Mouse (Mus musculus): ENCODE data around the gene Lin7c.
"Not testable (repeated sequence)": the region's sequence is repeated elsewhere in the genome, so short reads cannot be mapped to it uniquely, and the experiment has no call there.

Lin7c gene

GRCm38 (mm10) chr2:109890597-109890996 is at the start of gene Lin7c:
Gene Lin7c, plus strand, starts transcription at chr2:109890853.
- peak; percentile 96 for DNase-seq (ENCODE audit: low spot score)

GRCm38 (mm10) chr2:109846401-109846800 is 44.3 kb upstream of the Lin7c start:
- no peak for DNase-seq (ENCODE audit: low spot score)

- DNase-seq (ENCODE audit: low spot score): no peak
These were observed 42.3 kb upstream of the Lin7c start for GRCm38 (mm10) chr2:109848305-109848704.

GRCm38 (mm10) chr2:109848715-109849114 is 41.9 kb upstream of the Lin7c start:
- DNase-seq (ENCODE audit: low spot score): no peak

GRCm38 (mm10) chr2:109855601-109856000 is 35.1 kb upstream of the Lin7c start:
- no peak for DNase-seq (ENCODE audit: low spot score)

GRCm38 (mm10) chr2:109859671-109860070 is 31.0 kb upstream of the Lin7c start:
- DNase-seq (ENCODE audit: low spot score): no peak

- no peak for DNase-seq (ENCODE audit: low spot score)
These were observed 29.8 kb upstream of the Lin7c start for GRCm38 (mm10) chr2:109860832-109861231.

GRCm38 (mm10) chr2:109879429-109879828 is 11.2 kb upstream of the Lin7c start:
- not testable (repeated sequence) for DNase-seq (ENCODE audit: low spot score)

- no peak for DNase-seq (ENCODE audit: low spot score)
These were observed 9.5 kb upstream of the Lin7c start for GRCm38 (mm10) chr2:109881111-109881510.

- no peak for DNase-seq (ENCODE audit: low spot score)
These were observed 9.0 kb upstream of the Lin7c start for GRCm38 (mm10) chr2:109881625-109882024.

GRCm38 (mm10) chr2:109884106-109884505 is 6.5 kb upstream of the Lin7c start:
- no peak for DNase-seq (ENCODE audit: low spot score)

GRCm38 (mm10) chr2:109884507-109884906 is 6.1 kb upstream of the Lin7c start:
- no peak for DNase-seq (ENCODE audit: low spot score)

- DNase-seq (ENCODE audit: low spot score): no peak
These were observed 585 bp upstream of the Lin7c start for GRCm38 (mm10) chr2:109890068-109890467.

GRCm38 (mm10) chr2:109891031-109891430 is 378 bp downstream of the Lin7c start:
- DNase-seq (ENCODE audit: low spot score): no peak

GRCm38 (mm10) chr2:109891471-109891870 is 818 bp downstream of the Lin7c start:
- peak; percentile 21 for DNase-seq (ENCODE audit: low spot score)

- DNase-seq (ENCODE audit: low spot score): no peak
These were observed 5.7 kb downstream of the Lin7c start for GRCm38 (mm10) chr2:109896311-109896710.

GRCm38 (mm10) chr2:109902869-109903268 is 12.2 kb downstream of the Lin7c start:
- DNase-seq (ENCODE audit: low spot score): no peak

- peak; percentile 92 for DNase-seq (ENCODE audit: low spot score)
These were observed 13.6 kb downstream of the Lin7c start for GRCm38 (mm10) chr2:109904171-109904821.

GRCm38 (mm10) chr2:109909122-109909521 is 18.5 kb downstream of the Lin7c start:
- no peak for DNase-seq (ENCODE audit: low spot score)

GRCm38 (mm10) chr2:109912216-109912615 is 21.6 kb downstream of the Lin7c start:
- DNase-seq (ENCODE audit: low spot score): no peak

GRCm38 (mm10) chr2:109912766-109913165 is 22.1 kb downstream of the Lin7c start:
- no peak for DNase-seq (ENCODE audit: low spot score)

GRCm38 (mm10) chr2:109913241-109913640 is 22.6 kb downstream of the Lin7c start:
- no peak for DNase-seq (ENCODE audit: low spot score)

GRCm38 (mm10) chr2:109914601-109915000 is 23.9 kb downstream of the Lin7c start:
- no peak for DNase-seq (ENCODE audit: low spot score)

GRCm38 (mm10) chr2:109916782-109917495 is 26.3 kb downstream of the Lin7c start:
- DNase-seq (ENCODE audit: low spot score): peak; percentile 30
